Mouse (Mus musculus) lung, embryonic 15.5 days (tissue): ENCODE measurements around the gene Dnajb2. TPM values are rescaled to one million over a fixed set of nuclear protein-coding genes. Genes with fewer than 3 reads are reported as not detected.
"Not testable (repeated sequence)": the region's sequence is repeated elsewhere in the genome, so short reads cannot be mapped to it uniquely, and the experiment has no call there.

ENCODE experiments used
- ATAC-seq: fragments of 200-750 bp; cut with Nextera tagmentation; 2 replicates; pipeline ENCODE4 v1.8.0; 2017; ENCODE audit warnings: moderate number of reproducible peaks, borderline replicate concordance; ENCODE audit not compliant: low FRiP score, low TSS enrichment; ENCODE audit errors: extremely low read depth
- H3K27ac ChIP-seq: fragments of 300-500 bp; sonication (generic); 2 replicates; pipeline ENCODE4 v1.5.1; 2015; ENCODE audit warnings: moderate library complexity, mild to moderate bottlenecking, inconsistent platforms
- H3K27me3 ChIP-seq: fragments of 300-500 bp; sonication (generic); 2 replicates; pipeline ENCODE4 v1.6.1; 2015; ENCODE audit warnings: inconsistent platforms
- H3K36me3 ChIP-seq: fragments of 300-500 bp; sonication (generic); 2 replicates; pipeline ENCODE4 v1.6.1; 2015; ENCODE audit warnings: inconsistent platforms
- H3K4me1 ChIP-seq: fragments of 300-500 bp; sonication (generic); 2 replicates; pipeline ENCODE4 v1.6.1; 2015; ENCODE audit warnings: inconsistent platforms
- H3K4me2 ChIP-seq: fragments of 300-500 bp; sonication (generic); 2 replicates; pipeline ENCODE4 v1.6.1; 2015; ENCODE audit warnings: inconsistent platforms, mild to moderate bottlenecking, moderate library complexity
- H3K4me3 ChIP-seq: fragments of 300-500 bp; sonication (generic); 2 replicates; pipeline ENCODE4 v1.5.1; 2015; ENCODE audit warnings: mild to moderate bottlenecking, inconsistent platforms
- H3K9ac ChIP-seq: fragments of 300-500 bp; sonication (generic); 2 replicates; pipeline ENCODE4 v1.6.1; 2015; ENCODE audit warnings: inconsistent platforms
- H3K9me3 ChIP-seq: fragments of 300-500 bp; sonication (generic); 2 replicates; pipeline ENCODE4 v1.6.1; 2016; ENCODE audit warnings: inconsistent platforms
- WGBS: fragments of 180-500 bp; shearing (Covaris S2); methylation state at CpG from one replicate; pipeline ENCODE4 v1.1.7; 2015; 5-methylcytosine and 5-hydroxymethylcytosine counted together
- polyA plus RNA-seq: library from polyadenylated mRNA; unstranded; fragments of >200 nt; fragmentation: Nextera tagmentation; extraction: Ambion mirVana; gene quantifications from 2 replicates; pipeline ENCODE4 v1.2.1, GENCODE M21; 2015

Dnajb2 gene
- polyA plus RNA-seq, 1 experiment from 2014 or later: 33.3 TPM

DNA sequence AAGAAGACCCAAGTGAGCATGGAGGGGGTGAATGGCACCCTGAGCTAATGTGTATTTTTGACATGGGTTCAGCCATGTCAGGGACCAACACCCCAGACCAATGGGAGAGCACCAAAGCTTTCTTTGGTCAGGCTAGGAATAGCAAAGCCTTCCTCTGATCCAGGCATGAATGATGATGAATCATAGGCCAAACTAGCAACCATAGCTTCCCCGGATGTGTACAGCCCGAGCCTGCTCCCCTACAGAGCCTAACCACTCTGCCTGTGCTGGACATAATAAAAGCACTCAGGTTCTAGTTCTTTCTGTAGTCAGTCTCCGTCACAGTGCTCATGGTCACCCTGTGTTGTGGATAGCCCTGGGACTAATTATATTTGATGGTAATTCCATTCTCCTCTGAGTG is 14.7 kb upstream of the Dnajb2 start:
- Histone ChIP-seq H3K4me2 (no peak overlapping the region), H3K4me3 (no peak overlapping the region), H3K9me3 (no peaks in the 10 kb centered on the region), H3K27me3 (peaks cover 49% of the 10 kb centered on the region), H3K4me1 (peaks cover 20% of the 10 kb centered on the region), H3K36me3 (no peaks in the 10 kb centered on the region), H3K27ac (no peak overlapping the region), H3K9ac (no peak overlapping the region)
- no peak for ATAC-seq
- 72% methylated on average over 3 of the region's 3 CpGs for WGBS

DNA sequence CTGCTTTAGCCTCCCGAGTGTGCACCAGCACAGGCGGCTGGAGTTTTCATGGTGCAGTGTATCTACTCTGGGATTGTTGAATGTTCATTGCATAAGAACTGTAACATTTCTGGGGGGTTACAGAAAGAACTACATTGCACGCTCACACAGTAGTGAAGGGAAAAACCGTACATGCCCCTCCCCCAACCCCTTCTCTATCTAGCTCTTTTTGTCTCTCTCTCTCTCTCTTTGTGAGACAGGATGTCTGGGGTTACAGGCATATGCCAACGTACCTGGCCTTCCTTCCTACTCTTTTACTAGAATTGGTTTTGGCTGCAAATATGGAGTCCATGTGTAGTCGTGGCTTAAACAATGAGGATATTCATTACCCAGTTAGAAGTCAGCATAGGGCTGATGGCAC is 13.3 kb upstream of the Dnajb2 start:
- no peak overlapping the region for H3K4me2 ChIP-seq
- H3K4me1 ChIP-seq: peaks cover 17% of the 10 kb centered on the region
- no peak overlapping the region for H3K4me3 ChIP-seq
- H3K27ac ChIP-seq: no peak overlapping the region
- H3K36me3 ChIP-seq: no peaks in the 10 kb centered on the region
- no peak for ATAC-seq
- H3K9me3 ChIP-seq: no peaks in the 10 kb centered on the region
- no peak overlapping the region for H3K9ac ChIP-seq
- H3K27me3 ChIP-seq: peaks cover 38% of the 10 kb centered on the region
- WGBS: 70% methylated on average over 6 of the region's 6 CpGs

DNA sequence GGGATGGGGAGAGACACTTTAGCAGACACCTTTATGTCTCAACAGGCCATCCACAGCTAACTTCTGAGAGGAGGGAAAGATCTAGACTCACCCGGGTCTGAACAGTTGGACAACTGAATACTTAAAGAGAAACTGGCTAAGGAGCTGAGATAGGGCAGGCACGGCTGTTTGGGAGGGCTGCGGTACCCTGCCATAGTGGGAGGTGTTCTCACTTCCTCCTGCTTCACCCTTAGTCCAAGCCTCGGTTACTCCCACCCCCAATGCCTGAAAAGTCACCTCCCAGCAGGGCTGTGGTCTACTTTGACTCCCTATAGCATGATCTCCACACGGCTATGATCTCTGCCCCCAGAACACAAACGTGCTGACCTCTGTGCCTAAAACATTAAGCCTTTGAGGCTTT is 12.7 kb upstream of the Dnajb2 start:
- no peak overlapping the region for H3K4me2 ChIP-seq
- ATAC-seq: no peak
- WGBS: 52% methylated on average over 6 of the region's 6 CpGs

DNA sequence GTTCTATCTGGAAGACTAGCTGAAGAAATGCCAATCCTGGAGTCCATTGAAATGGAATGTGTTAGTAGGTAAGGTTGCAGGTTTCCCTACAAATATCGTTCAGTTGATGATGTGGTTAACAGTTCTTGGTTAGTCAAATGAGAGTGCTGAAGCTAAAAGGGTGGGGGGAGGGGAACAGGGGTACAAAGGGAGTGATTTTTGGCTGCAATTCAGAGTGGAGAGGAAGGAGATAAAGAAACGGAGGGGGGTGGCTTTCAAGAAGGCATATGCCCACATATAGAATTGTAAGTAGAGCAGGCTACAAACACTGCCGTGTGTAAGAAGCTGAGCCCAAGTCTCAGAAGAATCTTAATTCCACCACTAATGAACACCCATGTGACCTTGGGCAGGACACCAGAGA is 10.7 kb upstream of the Dnajb2 start:
- H3K9me3 ChIP-seq: no peaks in the 10 kb centered on the region
- no peak overlapping the region for H3K4me2 ChIP-seq
- no peaks in the 10 kb centered on the region for H3K36me3 ChIP-seq
- 46% methylated on average over 3 of the region's 3 CpGs for WGBS
- no peak overlapping the region for H3K9ac ChIP-seq
- peaks cover 13% of the 10 kb centered on the region for H3K27me3 ChIP-seq
- H3K27ac ChIP-seq: no peak overlapping the region
- ATAC-seq: no peak
- H3K4me1 ChIP-seq: no peaks in the 10 kb centered on the region
- no peak overlapping the region for H3K4me3 ChIP-seq

More for the DNA sequence above, 12.7 kb upstream of the Dnajb2 start:
- Histone ChIP-seq H3K27ac (no peak overlapping the region), H3K4me3 (no peak overlapping the region), H3K9ac (no peak overlapping the region), H3K27me3 (peaks cover 32% of the 10 kb centered on the region), H3K9me3 (no peaks in the 10 kb centered on the region), H3K36me3 (no peaks in the 10 kb centered on the region), H3K4me1 (peaks cover 11% of the 10 kb centered on the region)

DNA sequence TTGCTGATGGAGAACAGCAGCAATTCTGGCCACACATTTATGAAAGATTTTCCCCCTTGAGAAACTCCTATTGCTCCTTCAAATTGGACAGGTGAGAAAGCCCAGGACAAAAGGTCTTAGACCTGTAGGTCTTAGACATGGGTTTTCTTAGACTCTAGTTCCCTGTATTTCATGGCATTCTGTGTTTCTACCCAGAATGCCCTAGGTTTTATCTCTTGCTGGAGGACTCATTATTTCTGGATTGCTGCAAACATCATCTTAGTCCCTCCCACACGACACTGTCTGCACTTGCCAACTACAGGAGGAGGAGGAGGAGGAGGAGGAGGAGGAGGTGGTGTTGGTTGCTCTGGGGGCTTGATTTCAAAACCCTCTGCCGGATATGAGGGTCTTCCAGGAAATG is 10.1 kb upstream of the Dnajb2 start:
- WGBS: 43% methylated on average over 2 of the region's 2 CpGs
- Histone ChIP-seq H3K4me3 (no peak overlapping the region), H3K27ac (no peak overlapping the region), H3K9me3 (no peaks in the 10 kb centered on the region), H3K36me3 (no peaks in the 10 kb centered on the region), H3K27me3 (peaks cover 6% of the 10 kb centered on the region; the same call in 1 of the 2 replicates), H3K9ac (no peak overlapping the region), H3K4me1 (no peaks in the 10 kb centered on the region), H3K4me2 (no peak overlapping the region)
- no peak for ATAC-seq

DNA sequence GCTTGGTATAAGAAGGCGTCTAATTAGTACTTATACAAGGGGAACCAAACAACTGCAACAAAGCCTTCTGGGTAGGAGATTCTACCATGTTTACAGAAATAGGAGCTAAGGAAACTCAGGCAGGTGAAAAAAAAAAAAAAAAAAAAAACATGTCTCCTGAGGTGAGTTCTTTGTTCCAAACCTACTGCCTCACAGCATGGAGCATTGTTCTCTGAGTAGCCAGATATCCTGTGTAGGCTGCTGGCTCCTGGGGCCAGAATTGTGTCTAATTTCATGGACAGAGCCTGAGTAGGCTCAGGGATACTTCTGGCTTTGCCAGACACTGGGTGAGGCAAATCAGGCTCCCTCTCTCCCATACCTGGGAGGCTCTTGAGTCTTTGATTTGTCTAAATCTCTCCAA is 8.6 kb upstream of the Dnajb2 start:
- H3K27ac ChIP-seq: no peak overlapping the region
- WGBS: 59% methylated on average over 1 of the region's 1 CpGs

DNA sequence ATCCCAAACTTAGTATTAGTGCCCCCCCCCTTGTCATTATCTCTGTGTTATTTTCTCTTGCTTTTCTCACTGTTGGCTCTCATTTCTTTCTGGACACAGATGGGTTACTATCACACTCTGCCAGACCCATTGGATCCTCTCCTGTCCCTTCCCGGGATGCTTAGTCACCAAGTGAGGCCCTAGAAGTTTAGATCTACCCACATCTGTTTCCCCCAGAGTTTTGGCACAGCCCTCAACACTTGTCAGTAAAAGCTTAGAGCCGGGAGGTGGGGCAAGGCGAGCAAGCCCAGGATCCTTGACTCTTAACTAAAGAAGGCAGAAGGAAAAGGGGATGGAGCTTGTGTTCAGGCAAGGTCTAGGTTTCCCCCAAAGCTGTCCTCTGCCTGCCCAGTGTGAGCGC is 7.0 kb upstream of the Dnajb2 start:
- WGBS: 57% methylated on average over 4 of the region's 4 CpGs
- H3K9ac ChIP-seq: no peak overlapping the region
- no peak overlapping the region for H3K4me3 ChIP-seq
- no peaks in the 10 kb centered on the region for H3K36me3 ChIP-seq
- ATAC-seq: no peak
- no peak overlapping the region for H3K27ac ChIP-seq
- H3K27me3 ChIP-seq: no peaks in the 10 kb centered on the region
- H3K4me2 ChIP-seq: no peak overlapping the region
- H3K4me1 ChIP-seq: no peaks in the 10 kb centered on the region
- no peaks in the 10 kb centered on the region for H3K9me3 ChIP-seq

More for the DNA sequence above, 8.6 kb upstream of the Dnajb2 start:
- H3K4me2 ChIP-seq: no peak overlapping the region
- H3K36me3 ChIP-seq: no peaks in the 10 kb centered on the region
- no peak overlapping the region for H3K9ac ChIP-seq
- no peaks in the 10 kb centered on the region for H3K27me3 ChIP-seq
- no peak overlapping the region for H3K4me3 ChIP-seq
- ATAC-seq: no peak
- H3K9me3 ChIP-seq: no peaks in the 10 kb centered on the region
- no peaks in the 10 kb centered on the region for H3K4me1 ChIP-seq

DNA sequence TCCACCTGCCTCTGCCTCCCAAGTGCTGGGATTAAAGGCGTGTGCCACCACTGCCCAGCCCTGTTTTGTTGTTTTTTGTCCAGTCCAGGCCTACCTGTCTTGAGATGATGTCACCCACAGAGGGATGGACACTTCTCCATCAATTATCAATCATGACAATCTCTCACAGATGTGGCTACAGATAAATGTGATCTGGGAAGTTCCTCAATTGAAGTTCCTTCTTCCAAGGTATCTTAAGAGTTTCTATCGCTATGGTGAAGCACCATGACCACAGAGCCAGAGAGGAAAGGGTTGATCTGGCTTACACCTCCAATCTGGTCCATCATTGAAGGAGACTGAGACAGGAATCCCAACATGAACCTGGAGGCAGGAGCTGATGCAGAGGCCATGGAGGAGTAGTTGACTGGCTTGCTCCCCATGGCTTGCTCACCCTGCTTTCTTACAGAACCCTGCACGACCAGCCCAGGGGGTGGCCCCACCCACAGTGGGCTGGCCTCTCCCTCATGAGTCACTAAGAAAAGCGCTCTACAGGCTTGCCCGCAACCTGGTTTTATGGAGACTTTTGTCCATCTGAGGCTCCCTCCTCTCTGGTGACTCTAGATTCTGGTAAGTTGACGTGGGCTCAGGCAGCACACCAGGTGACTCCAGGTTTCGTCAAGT is 5.7 kb upstream of the Dnajb2 start:
- H3K9me3 ChIP-seq: no peaks in the 10 kb centered on the region
- H3K27me3 ChIP-seq: no peaks in the 10 kb centered on the region
- H3K9ac ChIP-seq: no peak overlapping the region
- H3K4me3 ChIP-seq: no peak overlapping the region
- no peaks in the 10 kb centered on the region for H3K36me3 ChIP-seq
- ATAC-seq: no peak
- peaks cover 7% of the 10 kb centered on the region; the same call in 1 of the 2 replicates for H3K4me1 ChIP-seq
- 75% methylated on average over 7 of the region's 7 CpGs for WGBS
- no peak overlapping the region for H3K27ac ChIP-seq
- H3K4me2 ChIP-seq: no peak overlapping the region

DNA sequence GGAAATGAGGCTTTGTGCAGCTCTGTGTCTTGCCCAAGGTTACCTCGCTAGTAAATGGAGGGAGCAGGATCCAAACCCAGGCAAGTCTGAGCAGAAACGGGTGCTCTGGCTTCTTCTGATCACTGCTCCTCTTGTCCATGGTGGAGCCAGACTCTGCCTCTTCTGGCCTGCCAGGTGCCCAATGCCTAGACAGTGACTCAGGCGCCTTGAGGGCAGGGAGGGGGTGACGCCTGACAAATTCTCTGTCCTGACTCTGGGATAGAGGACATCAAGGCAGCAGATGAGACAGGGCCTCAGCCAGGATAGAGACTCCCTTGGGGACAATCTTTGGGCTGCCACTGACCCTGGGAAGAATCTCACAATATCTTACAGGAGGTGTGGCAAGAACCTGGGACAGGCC is 5.0 kb upstream of the Dnajb2 start:
- H3K27ac ChIP-seq: no peak overlapping the region

DNA sequence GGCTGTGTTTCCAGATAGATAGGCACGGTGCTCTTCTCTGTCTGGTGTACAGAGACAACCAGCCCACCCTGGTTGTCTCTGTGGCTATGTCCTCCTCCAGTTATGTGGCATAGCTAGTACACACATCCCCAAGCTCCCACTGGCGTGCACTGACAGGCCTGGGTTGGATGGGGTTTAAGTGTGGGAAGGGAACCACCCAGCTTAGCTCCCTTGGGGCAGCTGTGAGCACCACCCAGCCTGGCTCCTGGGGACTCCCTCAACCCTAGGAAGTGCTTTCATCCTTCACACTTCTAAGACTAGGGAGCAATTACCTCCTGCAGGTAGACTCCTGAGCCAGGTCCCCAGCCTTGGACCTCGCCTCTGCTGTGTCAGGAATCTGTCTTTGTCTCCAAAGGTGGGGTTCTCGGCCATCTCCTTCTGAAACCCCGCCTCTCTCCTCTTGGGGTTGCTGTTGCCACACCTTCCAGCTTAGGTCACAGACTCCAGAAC is 4.5 kb upstream of the Dnajb2 start, which contains the start of gene A630095N17Rik:
TSS of gene A630095N17Rik (minus strand) at position 439 of the 489 bp plus-strand sequence.
- no peak within 1 kb of the TSS for H3K27ac ChIP-seq
- WGBS: 67% methylated on average over 5 of the region's 5 CpGs
- H3K9me3 ChIP-seq: no peaks in the 10 kb centered on the region
- H3K4me1 ChIP-seq: peaks cover 13% of the 10 kb centered on the region
- H3K36me3 ChIP-seq: no peaks in the 10 kb centered on the region
- H3K4me2 ChIP-seq: no peak within 1 kb of the TSS
- H3K4me3 ChIP-seq: no peak within 1 kb of the TSS
- ATAC-seq: no peak
- no peak within 1 kb of the TSS for H3K9ac ChIP-seq
- H3K27me3 ChIP-seq: no peaks in the 10 kb centered on the region

More for the DNA sequence above, 5.0 kb upstream of the Dnajb2 start:
- H3K9me3 ChIP-seq: no peaks in the 10 kb centered on the region
- no peak overlapping the region for H3K4me2 ChIP-seq
- H3K9ac ChIP-seq: no peak overlapping the region
- whole genome bisulfite sequencing: 68% methylated on average over 4 of the region's 4 CpGs
- H3K36me3 ChIP-seq: no peaks in the 10 kb centered on the region
- no peaks in the 10 kb centered on the region for H3K27me3 ChIP-seq
- peaks cover 12% of the 10 kb centered on the region; the same call in 1 of the 2 replicates for H3K4me1 ChIP-seq
- H3K4me3 ChIP-seq: no peak overlapping the region
- ATAC-seq: no peak

DNA sequence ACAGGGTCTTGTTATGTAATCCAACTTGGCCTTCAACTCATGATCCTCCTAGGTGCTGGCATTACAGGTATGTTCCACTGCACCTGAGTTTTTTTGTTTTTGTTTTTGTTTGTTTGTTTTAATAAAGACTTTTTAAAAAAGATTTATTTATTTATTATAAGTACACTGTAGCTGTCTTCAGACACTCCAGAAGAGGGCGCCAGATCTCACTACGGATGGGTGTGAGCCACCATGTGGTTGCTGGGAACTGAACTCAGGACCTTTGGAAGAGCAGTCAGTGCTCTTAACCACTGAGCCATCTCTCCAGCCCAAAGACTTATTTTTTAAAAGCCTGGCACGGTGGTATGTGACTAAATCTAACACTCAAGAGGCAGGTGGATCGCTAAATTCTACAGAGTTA is 3.7 kb upstream of the Dnajb2 start:
- not testable (repeated sequence) for H3K9ac ChIP-seq, H3K4me3 ChIP-seq, H3K27me3 ChIP-seq, H3K27ac ChIP-seq, H3K9me3 ChIP-seq, H3K36me3 ChIP-seq, ATAC-seq, H3K4me2 ChIP-seq
- peaks cover 20% of the 10 kb centered on the region for H3K4me1 ChIP-seq
- WGBS: 63% methylated on average over 4 of the region's 4 CpGs

DNA sequence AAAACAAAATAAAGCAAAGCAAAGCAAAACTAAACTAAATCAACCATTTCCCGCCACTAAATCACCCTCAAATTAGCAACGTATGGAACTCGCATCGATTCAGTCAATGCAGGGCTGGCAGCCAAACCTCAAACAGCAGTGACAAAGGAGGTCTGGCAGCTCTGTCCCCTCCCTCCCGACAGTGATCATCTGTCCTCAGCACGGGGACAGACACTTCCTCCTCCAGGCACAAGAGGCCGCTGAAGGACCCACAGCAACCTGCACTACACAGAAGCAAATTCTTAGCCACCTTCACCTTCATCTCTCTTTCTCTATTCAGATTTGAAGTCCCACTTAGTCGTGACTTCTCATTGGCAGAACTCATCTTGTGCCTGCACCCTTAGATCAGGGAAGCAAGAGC is 1.6 kb upstream of the Dnajb2 start:
- Histone ChIP-seq H3K9ac (no peak overlapping the region), H3K27me3 (no peaks in the 10 kb centered on the region), H3K27ac (no peak overlapping the region), H3K4me2 (peak overlapping the region; percentile 16), H3K4me3 (no peak overlapping the region), H3K4me1 (peaks cover 23% of the 10 kb centered on the region), H3K36me3 (no peaks in the 10 kb centered on the region), H3K9me3 (no peaks in the 10 kb centered on the region)
- 2% methylated on average over 8 of the region's 8 CpGs for WGBS
- no peak for ATAC-seq
